Mouse (Mus musculus) heart, postnatal 36 days (tissue): ENCODE results near the gene Rps18. TPM values are rescaled to one million over a fixed set of nuclear protein-coding genes. Genes with fewer than 3 reads are reported as not detected.

Source experiments
- DNase-seq, 2 experiments: peaks; one replicate each; pipeline ENCODE4 v3.0.0; 2021 to 2022
- intact Hi-C: fragments of 180-260 bp; cut with DNase I; formaldehyde crosslinking; loops from one replicate; pipeline ENCODE4 v1.15.1; 2025
- total RNA-seq, 2 experiments: library from RNA; stranded (reverse); gene quantifications; 2 replicates each; pipeline ENCODE4 v1.2.3; 2021

Gene Rps18
- total RNA-seq, 2 experiments from 2014 or later = 411 to 417 TPM

DNA sequence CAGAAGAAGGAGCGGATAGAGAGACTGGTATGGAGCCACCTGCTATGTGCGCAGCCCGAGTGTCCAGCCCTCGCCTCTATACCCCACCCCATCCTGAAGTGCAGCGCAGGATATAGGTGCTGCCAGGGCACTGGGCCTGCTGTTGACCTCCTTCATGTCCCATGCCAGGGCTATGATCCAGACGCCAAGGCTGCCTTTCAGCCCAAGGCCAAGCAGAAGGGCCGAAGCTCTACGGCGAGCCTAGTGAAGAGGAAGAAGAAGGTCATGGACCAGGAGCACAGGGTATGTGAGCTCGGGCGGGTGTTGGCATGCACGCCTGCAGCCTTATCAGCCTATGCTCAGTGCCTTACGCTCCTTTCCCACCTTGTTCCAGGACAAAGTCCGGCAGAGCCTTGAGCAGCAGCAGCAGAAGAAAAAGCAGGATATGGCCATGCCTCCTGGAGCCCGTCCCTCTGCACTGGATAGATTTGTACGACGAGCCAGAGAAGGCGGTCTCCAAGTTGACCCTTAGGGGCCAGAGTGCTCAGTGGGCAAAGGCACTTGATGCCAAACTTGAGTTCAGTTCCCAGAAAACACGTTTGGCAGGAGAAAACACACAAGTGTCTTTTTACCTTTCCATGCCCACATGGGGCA, 6.8 kb downstream of the Rps18 start:
- intact Hi-C loops = no loop called here
- DNase-seq = no peak

DNA sequence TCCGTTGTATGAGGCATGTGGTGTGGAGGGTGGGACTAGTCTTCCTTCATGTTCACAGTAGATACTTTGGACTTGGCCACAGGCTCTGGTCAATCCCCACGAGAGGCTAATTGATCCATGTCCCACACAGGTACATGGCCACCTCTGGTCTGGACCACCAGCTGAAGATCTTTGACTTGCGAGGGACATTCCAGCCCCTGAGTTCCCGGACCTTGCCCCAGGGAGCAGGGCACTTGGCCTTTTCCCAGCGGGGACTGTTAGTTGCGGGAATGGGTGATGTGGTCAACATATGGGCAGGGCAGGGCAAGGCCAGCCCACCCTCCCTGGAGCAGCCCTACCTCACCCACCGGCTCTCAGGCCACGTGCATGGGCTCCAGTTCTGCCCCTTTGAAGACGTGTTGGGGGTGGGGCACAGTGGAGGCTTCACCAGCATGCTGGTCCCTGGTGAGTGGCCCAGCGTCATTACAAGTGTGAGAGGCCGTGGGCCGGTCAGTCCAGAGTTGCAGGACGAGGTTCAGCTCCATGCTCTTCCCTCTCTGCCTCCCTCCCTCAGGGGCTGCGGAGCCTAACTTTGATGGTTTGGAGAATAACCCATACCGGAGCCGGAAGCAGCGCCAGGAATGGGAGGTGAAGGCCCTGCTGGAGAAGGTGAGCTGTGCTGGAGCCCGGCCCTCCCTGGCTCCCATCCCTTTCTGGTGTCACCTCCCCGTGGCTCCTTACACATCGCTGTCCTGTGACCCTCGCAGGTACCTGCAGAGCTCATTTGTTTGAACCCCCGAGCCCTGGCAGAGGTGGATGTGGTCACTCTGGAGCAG, 7.5 kb downstream of the Rps18 start:
- intact Hi-C loops = no loop called here
- no peak for DNase-seq

GRCm38 (mm10) chr17:33947430-33948089, 8.2 kb downstream of the Rps18 start:
- intact Hi-C loops = no loop called here

GRCm38 (mm10) chr17:33943454-33943853, 12.3 kb downstream of the Rps18 start:
- intact Hi-C loops = no loop called here
- DNase-seq = no peak

More at GRCm38 (mm10) chr17:33947430-33948089, 8.2 kb downstream of the Rps18 start:
- no peak for DNase-seq

GRCm38 (mm10) chr17:33941381-33941780, 14.4 kb downstream of the Rps18 start:
- intact Hi-C loops = no loop called here
- DNase-seq = no peak

DNA sequence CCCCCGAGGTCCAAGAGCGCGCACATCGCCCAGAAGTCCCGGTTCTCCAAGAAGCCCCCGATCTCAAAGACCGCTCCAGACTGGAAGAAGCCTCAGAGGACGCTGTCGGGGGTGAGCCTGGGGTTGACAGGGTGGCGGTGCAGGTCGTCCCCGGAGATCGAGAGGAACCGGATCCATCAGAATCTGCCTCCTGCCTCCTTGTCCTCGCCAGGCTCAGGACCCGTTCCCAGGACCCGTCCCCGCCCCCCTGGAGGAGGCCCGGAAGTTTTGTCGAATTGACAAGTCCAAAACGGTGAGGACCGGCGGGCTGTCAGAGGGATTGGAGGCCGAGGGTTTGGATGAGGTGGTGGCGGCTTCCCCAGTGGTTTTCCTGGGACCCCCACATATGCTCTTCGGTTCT, 14.8 kb downstream of the Rps18 start:
- DNase-seq = no peak
- intact Hi-C loops = loop anchor here (1.0 kb wide), 1 partner anchor 14 kb away; the partner anchor contains the start of gene Vps52

- intact Hi-C loops = loop anchor here (1.0 kb wide), 1 partner anchor 15 kb away; the partner anchor contains the start of gene Vps52
- DNase-seq = peak; percentile 89 to 92
These were observed 15.5 kb downstream of the Rps18 start, which contains the start of the genes Pfdn6 and Wdr46 for GRCm38 (mm10) chr17:33940206-33940805. Gene Pfdn6, minus strand, starts transcription at chr17:33940343. Gene Wdr46, plus strand, starts transcription at chr17:33940660.

DNA sequence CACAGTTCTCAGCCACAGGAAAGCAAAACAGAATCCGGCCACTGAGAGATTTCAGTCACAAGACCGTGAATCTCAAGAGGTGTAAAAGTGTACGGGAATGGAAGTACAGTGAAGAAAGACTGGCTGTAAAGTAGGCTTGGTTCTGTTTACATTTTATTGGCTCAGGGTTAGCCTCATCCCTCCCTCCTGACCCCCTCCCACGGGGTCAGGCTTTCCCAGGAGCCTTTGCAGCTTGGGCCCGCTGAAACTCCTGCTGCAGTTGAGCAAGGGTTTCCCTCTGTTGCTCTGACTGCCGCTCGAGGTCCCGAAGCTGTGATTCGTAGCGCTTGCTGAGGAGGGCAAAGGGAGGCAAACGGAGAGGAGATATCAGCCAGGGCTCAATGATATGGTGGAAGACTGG, 17.0 kb downstream of the Rps18 start:
- intact Hi-C loops = no loop called here
- no peak for DNase-seq

GRCm38 (mm10) chr17:33936993-33937392, 18.8 kb downstream of the Rps18 start:
- DNase-seq = no peak
- intact Hi-C loops = no loop called here

DNA sequence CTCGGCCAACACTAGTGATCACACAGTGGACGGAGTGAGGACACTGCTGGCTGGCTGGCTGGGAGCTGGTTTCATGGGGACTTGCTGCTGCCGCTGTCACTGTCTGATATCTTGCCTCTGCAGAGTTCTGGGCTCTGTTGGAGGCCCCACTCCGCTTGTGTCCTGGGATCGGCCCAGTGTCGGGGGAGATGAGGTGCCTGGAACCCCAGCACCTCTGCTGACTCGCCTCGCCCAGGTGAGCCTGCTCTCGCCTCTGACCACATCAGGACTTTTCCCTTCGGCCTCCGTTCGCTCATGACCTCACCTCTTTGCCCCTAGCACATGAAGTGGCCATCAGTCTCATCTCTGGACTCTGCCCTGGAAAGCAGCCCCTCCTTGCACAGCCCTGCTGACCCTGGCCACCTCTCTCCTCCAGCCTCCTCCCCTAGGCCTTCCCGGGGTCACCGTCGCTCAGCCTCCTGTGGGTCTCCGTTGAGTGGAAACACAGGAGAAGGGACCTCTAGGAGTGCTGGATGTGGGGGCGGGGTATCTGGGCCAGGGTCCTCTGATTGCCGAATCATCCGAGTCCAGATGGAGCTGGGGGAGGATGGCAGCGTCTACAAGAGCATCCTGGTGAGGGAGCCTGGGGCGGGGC, 20.3 kb downstream of the Rps18 start:
- intact Hi-C loops = no loop called here
- no peak for DNase-seq

DNA sequence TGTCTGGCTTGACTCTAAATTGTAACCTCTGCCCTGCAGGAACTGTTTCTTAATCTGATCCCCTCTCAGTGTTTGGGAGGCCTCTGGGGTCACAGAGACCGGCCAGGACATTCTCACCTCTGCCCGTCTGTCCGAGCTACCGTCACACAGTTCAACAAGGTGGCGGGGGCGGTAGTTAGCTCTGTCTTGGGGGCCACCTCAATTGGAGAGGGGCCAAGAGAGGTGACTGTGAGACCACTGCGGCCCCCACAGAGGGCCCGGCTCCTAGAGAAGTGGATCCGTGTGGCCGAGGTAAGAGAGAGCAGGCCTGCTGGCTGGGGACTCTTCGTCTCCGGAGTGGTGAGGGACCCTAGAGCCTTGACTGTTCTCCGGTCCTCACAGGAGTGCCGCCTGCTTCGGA, 22.8 kb downstream of the Rps18 start:
- intact Hi-C loops = no loop called here
- DNase-seq = no peak

DNA sequence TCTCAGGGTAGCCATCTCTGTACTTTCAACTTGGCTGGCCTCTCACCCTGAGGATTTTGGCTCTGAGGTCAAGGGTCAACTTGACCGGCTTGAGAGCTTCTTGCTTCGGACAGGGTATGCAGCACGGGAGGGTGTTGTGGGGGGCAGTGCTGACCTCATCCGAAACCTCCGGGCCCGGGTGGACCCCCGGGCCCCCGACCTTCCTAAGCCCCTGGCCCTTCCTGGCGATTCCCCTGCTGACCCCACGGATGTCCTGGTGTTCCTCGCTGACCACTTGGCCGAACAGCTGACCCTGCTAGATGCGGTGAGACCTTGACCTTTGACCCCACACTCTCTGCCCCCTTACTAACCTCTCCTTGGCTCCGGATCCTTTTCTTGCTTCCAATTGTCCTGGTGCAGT, 23.4 kb downstream of the Rps18 start:
- intact Hi-C loops = no loop called here
- DNase-seq = no peak

DNA sequence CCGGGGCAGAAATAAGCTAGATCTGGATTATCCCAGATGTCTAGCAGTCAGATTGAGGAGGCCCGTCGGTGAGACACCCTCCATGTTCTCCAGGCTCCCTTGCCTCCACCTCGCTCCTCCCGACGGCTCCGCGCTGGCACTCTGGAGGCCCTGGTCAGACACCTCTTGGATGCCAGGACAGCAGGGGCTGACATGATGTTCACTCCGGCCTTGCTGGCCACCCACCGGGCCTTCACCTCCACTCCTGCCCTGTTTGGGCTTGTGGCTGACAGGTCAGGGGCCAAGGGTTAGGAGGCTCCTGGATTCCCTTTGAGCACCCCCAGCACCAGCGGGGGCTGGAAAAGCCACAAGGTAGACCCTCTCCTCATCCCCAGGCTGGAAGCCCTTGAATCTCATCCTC, 23.9 kb downstream of the Rps18 start:
- intact Hi-C loops = no loop called here
- no peak for DNase-seq

DNA sequence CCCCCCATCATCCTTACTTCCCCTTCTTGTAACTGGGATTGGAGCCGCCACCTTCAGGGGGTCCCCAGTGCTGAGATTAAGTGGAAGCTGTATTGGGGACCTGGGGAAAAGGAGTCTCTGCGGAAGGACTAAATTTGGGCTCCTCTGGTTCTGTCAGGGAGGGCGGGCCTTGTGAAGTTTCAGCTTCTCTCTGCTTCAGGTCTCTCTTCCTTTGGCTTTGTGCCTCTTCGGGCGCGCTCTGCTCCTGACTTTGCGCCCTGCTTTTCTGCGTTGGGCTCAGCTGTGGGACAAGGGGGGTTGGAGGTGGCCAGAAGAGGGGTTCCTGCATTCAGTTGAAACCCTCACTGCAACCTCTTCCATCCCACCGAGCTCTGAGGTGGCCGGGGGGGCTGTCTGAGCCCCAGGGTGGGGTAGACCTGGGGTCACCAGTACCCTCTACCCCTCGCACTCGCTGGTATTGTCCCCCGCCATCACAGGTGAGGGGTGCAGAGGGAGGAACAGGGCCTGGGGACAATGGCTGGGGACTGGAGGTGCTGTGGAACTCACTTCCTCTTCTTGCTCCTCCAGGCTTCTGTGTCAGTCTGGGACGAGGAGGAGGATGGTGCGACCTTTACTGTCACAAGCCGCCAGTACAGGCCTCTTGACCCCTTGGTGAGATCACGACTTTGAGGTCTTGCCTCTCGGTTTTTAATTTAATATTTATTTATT, 24.5 kb downstream of the Rps18 start:
- no peak for DNase-seq
- intact Hi-C loops = no loop called here

- intact Hi-C loops = no loop called here
- DNase-seq = peak; percentile 54 to 63
These were observed 25.3 kb downstream of the Rps18 start for GRCm38 (mm10) chr17:33930280-33931158.

- peak; percentile 94 to 95 for DNase-seq
- intact Hi-C loops = loop anchor here (1.0 to 5.0 kb wide), 2 partner anchors 26 to 37 kb away; partner anchors contain the start of genes Kifc1 and Vps52
These were observed 26.2 kb downstream of the Rps18 start, which contains the start of gene Rgl2 for GRCm38 (mm10) chr17:33929371-33930279. Gene Rgl2, plus strand, starts transcription at chr17:33929543.

DNA sequence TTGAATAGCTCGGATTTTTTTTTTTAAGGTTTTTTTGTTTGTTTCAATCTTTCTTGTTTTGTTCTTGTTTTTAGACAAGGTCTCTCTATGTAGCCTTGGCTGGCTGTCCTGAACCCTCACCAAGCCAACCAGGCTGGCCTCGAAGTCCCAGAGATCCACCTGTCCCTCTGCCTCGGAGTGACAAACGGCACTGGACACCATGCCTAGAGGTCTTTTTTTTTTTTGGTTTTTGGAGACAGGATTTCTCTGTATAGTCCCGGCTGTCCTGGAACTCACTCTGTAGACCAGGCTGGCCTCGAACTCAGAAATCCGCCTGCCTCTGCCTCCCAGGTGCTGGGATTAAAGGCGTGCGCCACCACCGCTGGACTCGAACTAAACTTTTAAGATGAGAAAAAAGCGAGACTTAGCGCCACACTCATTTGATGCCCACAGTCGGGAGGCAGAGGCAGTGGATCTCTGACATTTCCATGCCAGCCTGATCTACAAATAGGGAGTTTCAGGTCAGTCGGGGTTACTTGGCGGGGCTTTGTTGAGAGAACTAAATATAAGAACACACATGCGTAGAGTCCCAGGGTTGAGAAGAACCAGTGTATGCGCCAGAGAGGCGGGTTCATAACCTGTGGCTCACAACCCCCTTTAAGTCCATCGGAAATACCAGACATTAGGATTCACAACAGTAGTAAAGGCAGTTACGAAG, 27.4 kb downstream of the Rps18 start:
- DNase-seq = no peak
- intact Hi-C loops = loop anchor here (5.0 kb wide), 1 partner anchor 36 kb away; the partner anchor contains the start of gene Kifc1
